Mouse (Mus musculus) CD4-positive helper T cell, adult 2 months (primary cell): Measurements from ENCODE around the gene Rtn3.

Source experiments
- DNase-seq: peaks from one replicate; pipeline ENCODE4 v3.0.0-alpha.2; 2012; ENCODE audit warnings: low read depth, missing footprints, low spot score

Rtn3 gene

GRCm38 (mm10) chr19:7382903-7383865 is 99.9 kb downstream of the Rtn3 start, which contains the start of gene Spindoc:
TSS of gene Spindoc (minus strand) at chr19:7382994.
- DNase-seq: peak; percentile 92

- no peak for DNase-seq
Observed at GRCm38 (mm10) chr19:7382248-7382902, 100.7 kb downstream of the Rtn3 start.

GRCm38 (mm10) chr19:7381906-7382247 is 101.2 kb downstream of the Rtn3 start:
- DNase-seq: no peak

- no peak for DNase-seq
Observed at GRCm38 (mm10) chr19:7377639-7378038, 105.4 kb downstream of the Rtn3 start.
